Mouse (Mus musculus) forelimb bud, embryonic 11.5 days (tissue): ENCODE results near the gene Actn2.

ENCODE experiments used
- DNase-seq: peaks from one replicate; pipeline ENCODE4 v3.0.0-alpha.2; 2012; ENCODE audit warnings: low read depth, low spot score

Gene Actn2

GRCm38 (mm10) chr13:12317191-12317765, 23.3 kb downstream of the Actn2 start:
- no peak for DNase-seq

GRCm38 (mm10) chr13:12314173-12314572, 26.4 kb downstream of the Actn2 start:
- no peak for DNase-seq

- DNase-seq = no peak
Measured at GRCm38 (mm10) chr13:12311930-12312492, 28.5 kb downstream of the Actn2 start.

GRCm38 (mm10) chr13:12311371-12311770, 29.2 kb downstream of the Actn2 start:
- DNase-seq = no peak

- no peak for DNase-seq
Measured at GRCm38 (mm10) chr13:12309446-12309845, 31.1 kb downstream of the Actn2 start.

GRCm38 (mm10) chr13:12308878-12309277, 31.7 kb downstream of the Actn2 start:
- DNase-seq = no peak

GRCm38 (mm10) chr13:12308473-12308872, 32.1 kb downstream of the Actn2 start:
- no peak for DNase-seq

- no peak for DNase-seq
Measured at GRCm38 (mm10) chr13:12307286-12307685, 33.3 kb downstream of the Actn2 start.

- no peak for DNase-seq
Measured at GRCm38 (mm10) chr13:12305540-12305939, 35.0 kb downstream of the Actn2 start.

GRCm38 (mm10) chr13:12304991-12305390, 35.6 kb downstream of the Actn2 start:
- no peak for DNase-seq

- no peak for DNase-seq
Measured at GRCm38 (mm10) chr13:12297777-12298176, 42.8 kb downstream of the Actn2 start.

- DNase-seq = no peak
Measured at GRCm38 (mm10) chr13:12296701-12297100, 43.9 kb downstream of the Actn2 start.

- DNase-seq = peak; percentile 35
Measured at GRCm38 (mm10) chr13:12293810-12294209, 46.8 kb downstream of the Actn2 start.

- DNase-seq = no peak
Measured at GRCm38 (mm10) chr13:12290700-12291099, 49.9 kb downstream of the Actn2 start.

GRCm38 (mm10) chr13:12284528-12284927, 56.0 kb downstream of the Actn2 start:
- no peak for DNase-seq

GRCm38 (mm10) chr13:12283826-12284225, 56.7 kb downstream of the Actn2 start:
- DNase-seq = no peak

GRCm38 (mm10) chr13:12274721-12275120, 65.8 kb downstream of the Actn2 start:
- DNase-seq = no peak

- DNase-seq = no peak
Measured at GRCm38 (mm10) chr13:12274220-12274619, 66.3 kb downstream of the Actn2 start.

GRCm38 (mm10) chr13:12272953-12273352, 67.6 kb downstream of the Actn2 start:
- DNase-seq = peak; percentile 36

- no peak for DNase-seq
Measured at GRCm38 (mm10) chr13:12267971-12268370, 72.6 kb downstream of the Actn2 start.

- no peak for DNase-seq
Measured at GRCm38 (mm10) chr13:12267097-12267496, 73.5 kb downstream of the Actn2 start.

- DNase-seq = no peak
Measured at GRCm38 (mm10) chr13:12263996-12264395, 76.6 kb downstream of the Actn2 start.

GRCm38 (mm10) chr13:12261505-12261904, 79.1 kb downstream of the Actn2 start:
- no peak for DNase-seq
